Mouse (Mus musculus) kidney, adult 2 months (tissue): ENCODE data around the gene Cd300lg.

ENCODE experiments used
- CTCF ChIP-seq: fragments of 200-500 bp; conservative IDR thresholded peaks from 2 replicates; pipeline ENCODE4 v1.5.1; 2011; ENCODE audit warnings: low read depth, mild to moderate bottlenecking, control low read depth, low read length, moderate library complexity, mixed read lengths; ENCODE audit not compliant: insufficient read depth, insufficient read length
- POLR2A ChIP-seq: fragments of 200-500 bp; IDR thresholded peaks from one replicate; pipeline ENCODE4 v1.6.1; 2011; ENCODE audit warnings: low read depth, low read length, control low read depth

- TF ChIP-seq POLR2A (no peak), CTCF (no peak)
These were observed 10.6 kb downstream of the Cd300lg start for GRCm38 (mm10) chr11:102051954-102052353.
